Mouse (Mus musculus): Measurements from ENCODE around the gene Hspb6.
A peak's percentile ranks its signal among the peaks of the same experiment; 100 is the strongest.

Hspb6 gene

DNA sequence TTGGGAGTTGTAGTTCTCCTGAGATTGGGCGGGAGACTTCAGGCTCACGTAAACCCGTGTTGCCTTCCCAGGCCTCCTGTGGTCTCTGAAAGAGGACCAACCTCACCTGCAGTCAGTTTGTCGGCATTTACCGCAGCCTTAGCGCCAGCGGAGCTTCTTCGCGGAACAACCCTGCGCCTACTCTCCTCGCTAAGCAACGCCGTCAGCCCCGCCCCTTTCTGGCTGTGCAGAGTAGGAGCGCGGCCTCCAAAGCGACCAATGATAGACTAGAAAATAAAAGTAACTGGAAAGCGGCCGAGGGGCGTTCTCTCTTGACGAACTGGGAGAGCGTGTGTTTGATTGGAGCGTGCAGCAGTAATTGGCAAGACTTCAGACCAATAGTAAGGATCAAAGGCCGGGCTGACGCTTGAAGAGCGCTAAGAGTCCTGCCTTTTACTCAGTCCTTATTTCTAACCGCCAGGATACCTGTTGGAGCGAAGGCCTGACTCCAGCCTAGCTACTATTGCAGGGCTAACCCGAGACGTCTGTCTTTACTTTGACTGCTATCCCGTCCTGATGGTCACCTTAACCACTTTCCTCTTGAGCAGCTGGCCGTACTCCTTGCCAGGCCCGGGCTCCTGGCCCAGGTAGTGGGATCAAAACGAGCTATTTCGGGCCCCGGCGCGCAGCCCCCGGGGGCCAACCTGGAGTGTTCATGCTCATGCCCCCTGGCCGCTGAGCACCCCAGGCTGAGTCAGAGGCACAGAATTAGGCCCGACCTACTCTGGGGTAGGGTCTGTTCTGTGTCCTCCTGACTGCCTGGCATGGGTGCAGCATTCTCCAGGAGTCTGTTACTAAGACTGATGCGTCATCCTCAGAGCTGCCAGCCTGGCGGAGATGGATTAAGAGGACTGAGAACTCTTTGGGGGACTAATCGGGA lies at the start of gene Hspb6, which contains the start of gene Proser3:
Hspb6 (plus strand) TSS at position 77 of the 919 bp plus-strand sequence.
Proser3 (minus strand) TSS at position 198 of the 919 bp plus-strand sequence.
- DNase-seq (ENCODE audit: low spot score), result peak; percentile 89

- DNase-seq (ENCODE audit: low spot score), result no peak
Observed at GRCm38 (mm10) chr7:30508061-30508460, 43.9 kb upstream of the Hspb6 start.

DNA sequence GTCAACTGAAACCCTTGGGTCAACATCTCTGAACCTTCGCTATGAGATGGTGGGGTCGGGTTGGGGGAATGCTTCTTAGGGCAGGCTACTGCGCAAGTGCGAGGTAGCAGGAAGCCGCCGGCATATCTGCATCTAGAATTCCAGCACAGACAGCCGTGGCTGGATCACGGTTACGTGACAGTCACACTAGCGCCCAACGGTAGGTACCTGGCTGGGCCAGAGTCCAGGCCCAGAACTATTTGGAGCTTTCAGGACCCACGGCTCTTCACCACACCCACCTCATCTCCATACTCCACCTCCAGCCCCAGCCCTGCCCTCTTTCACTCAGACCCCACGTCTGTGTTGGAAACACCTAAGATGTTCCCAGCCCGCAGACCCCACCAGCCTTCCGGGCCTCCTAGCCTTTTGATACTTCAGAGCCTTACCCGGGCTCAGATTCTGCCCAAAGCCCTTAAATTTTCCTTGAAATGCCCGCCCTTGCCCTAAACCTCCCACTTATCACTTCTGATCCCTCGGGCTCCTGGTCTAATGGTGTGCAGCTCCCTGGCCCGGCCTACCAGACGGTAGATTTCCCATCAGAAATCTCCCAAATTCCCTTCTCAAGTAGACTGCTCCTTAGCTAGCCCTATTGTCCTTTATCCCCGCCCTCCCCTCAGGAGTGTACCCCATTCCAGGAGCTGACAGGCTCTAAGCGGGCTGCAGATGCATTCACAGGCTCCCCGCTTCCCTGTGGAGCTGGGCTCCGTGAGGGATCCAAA lies 36.8 kb upstream of the Hspb6 start:
- DNase-seq (ENCODE audit: low spot score), result no peak

- DNase-seq (ENCODE audit: low spot score), result no peak
Observed at GRCm38 (mm10) chr7:30518325-30518724, 33.7 kb upstream of the Hspb6 start.

DNA sequence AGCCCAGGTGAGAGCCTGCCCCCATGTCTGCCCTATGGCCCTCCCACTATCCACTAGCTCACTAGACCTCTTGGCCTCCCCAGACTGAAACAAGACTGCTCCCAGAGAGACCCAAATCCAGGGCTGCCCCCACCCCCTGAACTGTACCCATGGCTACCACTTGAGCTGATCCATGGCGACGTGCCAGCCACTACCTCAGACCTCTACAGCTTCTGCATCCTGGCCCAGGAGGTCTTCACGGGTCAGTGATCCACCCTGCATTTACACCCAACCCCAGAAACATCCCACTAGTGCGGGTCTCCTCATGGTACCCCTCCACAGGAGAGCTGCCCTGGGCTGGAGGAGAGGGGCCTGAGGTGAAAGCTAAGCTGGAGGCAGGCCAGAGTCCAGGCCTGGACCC lies 31.6 kb upstream of the Hspb6 start:
- DNase-seq (ENCODE audit: low spot score), result no peak

- no peak for DNase-seq (ENCODE audit: low spot score)
Observed at GRCm38 (mm10) chr7:30520856-30521255, 31.1 kb upstream of the Hspb6 start.

DNA sequence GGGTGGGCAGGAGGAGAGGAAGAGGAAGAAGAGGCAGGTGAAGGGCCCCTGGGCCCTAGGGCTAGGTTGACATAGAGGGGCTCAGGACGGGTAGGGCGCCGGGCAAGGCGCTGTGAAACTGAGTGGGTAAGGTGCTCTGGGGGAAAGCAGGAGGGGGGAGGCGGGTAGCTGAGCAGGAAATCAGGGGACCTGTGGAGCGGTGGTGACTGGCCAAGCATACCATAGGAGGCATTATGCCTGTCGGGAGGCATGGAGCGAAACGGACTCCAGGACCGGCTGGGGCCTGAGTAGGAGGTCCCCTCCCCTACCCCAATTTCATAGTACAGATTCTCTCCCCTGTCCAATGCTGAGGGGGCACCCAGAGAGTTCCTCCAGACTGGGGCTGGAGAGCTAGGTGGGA lies 29.1 kb upstream of the Hspb6 start:
- no peak for DNase-seq (ENCODE audit: low spot score)

- no peak for DNase-seq (ENCODE audit: low spot score)
Observed at GRCm38 (mm10) chr7:30524487-30524886, 27.5 kb upstream of the Hspb6 start.

GRCm38 (mm10) chr7:30525954-30526353 lies 26.0 kb upstream of the Hspb6 start:
- DNase-seq (ENCODE audit: low spot score), result no peak

DNA sequence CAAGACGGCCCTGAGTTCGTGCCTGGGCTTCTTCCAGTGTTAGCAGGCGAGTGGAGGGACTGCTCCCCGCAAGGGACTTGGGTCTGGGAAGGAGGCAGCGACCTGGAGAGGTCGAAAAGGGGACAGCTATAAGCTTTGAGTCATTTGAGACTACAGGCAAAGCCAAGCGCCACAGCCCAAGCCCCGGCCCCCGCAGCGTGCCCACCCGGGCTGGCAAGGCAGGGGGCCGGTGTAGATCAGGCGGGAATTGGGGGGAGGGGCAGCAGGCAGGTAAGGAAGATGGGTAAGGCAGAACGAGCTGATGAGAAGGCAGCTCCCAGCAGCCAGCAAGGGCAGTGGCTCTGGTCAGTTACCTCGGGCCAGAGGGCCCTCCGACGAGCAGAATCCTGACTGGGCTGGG lies 25.6 kb upstream of the Hspb6 start:
- DNase-seq (ENCODE audit: low spot score), result no peak

DNA sequence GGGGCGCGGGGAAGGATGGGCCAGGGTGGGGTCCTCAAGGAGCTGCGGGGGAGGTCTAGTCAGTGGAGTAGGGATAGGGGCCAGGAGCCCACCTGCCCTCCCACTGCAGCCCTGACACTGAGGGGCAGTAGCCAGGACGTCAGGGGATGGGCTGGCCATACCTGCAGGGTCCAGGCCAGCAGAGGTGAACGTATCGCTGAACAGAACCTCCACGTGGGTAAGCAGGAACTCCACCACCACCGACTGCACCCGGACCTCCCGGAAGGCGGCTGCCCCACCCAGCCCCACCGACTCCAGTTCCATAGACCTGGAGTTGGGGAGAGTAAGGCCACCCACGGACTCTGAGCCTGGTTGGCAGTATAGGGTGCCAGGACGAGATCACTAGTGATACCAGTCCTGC lies 25.0 kb upstream of the Hspb6 start:
- DNase-seq (ENCODE audit: low spot score), result no peak

- DNase-seq (ENCODE audit: low spot score), result no peak
Observed at GRCm38 (mm10) chr7:30531291-30531815, 20.6 kb upstream of the Hspb6 start.

- no peak for DNase-seq (ENCODE audit: low spot score)
Observed at GRCm38 (mm10) chr7:30532931-30533330, 19.0 kb upstream of the Hspb6 start.

DNA sequence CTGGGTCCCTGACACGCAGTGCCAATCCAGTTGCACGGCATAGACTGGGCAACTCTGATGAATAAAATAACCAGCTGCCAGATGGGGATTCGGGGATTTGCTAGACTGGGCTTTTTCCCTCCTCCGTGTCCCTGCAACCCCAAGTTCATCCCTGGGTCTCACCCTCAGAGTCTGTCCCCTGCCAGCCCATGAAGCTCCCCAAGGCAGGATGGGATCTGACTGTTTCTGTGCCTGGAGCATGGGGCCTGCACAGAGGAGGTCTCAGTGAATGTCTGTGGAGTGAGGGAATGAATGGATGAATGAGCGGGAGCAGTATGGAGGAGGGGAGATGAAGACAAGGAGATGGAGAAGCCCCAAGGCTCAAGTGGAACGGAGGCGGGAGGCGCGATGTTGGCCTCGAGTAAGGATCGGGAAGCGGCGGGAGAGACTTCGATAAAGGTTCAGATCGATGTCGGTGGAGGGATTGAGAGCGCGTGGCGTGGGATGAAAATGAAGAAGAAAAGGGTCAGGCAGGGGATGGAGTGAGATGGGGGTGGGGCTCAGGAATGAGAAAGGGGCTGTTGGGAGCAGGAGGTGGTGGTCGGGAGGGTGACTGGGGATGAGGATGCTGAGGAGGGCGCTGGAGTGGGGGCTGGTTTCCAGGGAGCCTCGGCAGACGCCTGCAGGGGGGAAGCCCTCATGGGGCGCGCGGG lies 17.9 kb upstream of the Hspb6 start:
- DNase-seq (ENCODE audit: low spot score), result no peak

- peak; percentile 85 for DNase-seq (ENCODE audit: low spot score)
Observed at GRCm38 (mm10) chr7:30534633-30535577, 17.1 kb upstream of the Hspb6 start, which contains the start of gene Arhgap33. Gene Arhgap33 (minus strand): TSS chr7:30535060.

DNA sequence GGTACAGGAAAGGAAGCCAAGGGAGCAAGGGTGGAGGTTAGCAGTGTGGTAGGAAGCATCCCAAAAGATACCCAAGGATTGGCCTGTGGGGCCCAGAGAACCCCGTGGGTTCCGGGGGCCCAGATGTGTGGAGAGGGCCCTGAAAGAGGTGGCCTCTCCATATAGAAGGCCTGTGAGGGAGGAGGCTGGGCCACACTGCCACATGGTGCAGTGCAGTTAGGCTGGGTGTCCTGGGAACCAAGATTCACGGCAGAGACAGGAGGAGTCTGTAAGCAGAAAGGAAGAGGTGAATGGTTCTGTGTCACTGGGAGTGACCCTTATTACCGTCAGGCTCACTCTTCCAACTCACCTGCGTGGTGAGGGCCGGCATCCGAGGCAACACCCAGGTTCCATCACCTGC lies 11.4 kb upstream of the Hspb6 start:
- DNase-seq (ENCODE audit: low spot score), result no peak

GRCm38 (mm10) chr7:30544327-30544726 lies 7.7 kb upstream of the Hspb6 start:
- DNase-seq (ENCODE audit: low spot score), result no peak

- no peak for DNase-seq (ENCODE audit: low spot score)
Observed at GRCm38 (mm10) chr7:30549880-30550279, 2.1 kb upstream of the Hspb6 start.

GRCm38 (mm10) chr7:30550603-30551002 lies 1.4 kb upstream of the Hspb6 start:
- no peak for DNase-seq (ENCODE audit: low spot score)

DNA sequence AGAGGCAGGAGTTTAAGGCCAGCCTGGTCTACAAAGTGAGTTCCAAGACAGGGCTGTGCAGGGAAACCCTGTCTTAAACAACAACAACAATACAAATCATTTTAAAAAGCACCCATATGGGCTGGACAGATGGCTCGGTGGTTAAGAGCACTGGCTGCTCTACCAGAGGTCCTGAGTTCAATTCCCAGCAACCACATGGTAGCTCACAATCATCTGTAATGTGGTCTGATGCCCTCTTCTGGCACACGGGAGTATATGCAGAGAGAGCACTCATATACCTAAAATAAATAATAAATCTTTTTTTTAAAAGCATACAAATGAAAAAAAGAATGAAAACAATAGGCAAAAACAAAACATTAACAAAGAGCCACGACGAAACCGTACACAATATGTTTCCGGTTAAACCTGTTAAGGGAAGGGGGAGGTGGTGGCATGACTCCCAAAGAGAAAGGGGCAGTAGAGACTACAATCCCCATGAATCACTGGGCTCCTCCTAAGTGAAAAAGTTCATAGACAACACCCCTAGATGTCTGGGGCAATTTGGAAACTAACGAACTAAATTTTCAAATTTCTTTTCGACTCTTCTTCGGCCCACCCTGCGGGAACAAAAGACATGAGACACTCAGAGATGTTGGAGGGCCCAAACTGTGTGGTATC lies 405 bp upstream of the Hspb6 start:
- no peak for DNase-seq (ENCODE audit: low spot score)

All from ovary, postnatal 10 days (tissue).